Mouse (Mus musculus) MEL (cell line): ENCODE measurements at regions not wholly inside any gene's neighbourhood (a gene's known extent, or its start where the extent isn't known, plus 50 kb on each side); places are given as distances from the start of the nearest gene placed in this dataset.

Experiments
- DNase-seq: peaks from one replicate; pipeline ENCODE4 v3.0.0; 2011; ENCODE audit warnings: low read depth, low spot score
- H3K27ac ChIP-seq: 2 replicates; pipeline ENCODE4 v1.5.1; 2012; ENCODE audit warnings: low read depth, mild to moderate bottlenecking, control low read depth, low read length, moderate library complexity; ENCODE audit not compliant: control insufficient read depth
- H3K27me3 ChIP-seq, 2 experiments: fragments of 150-350 bp in 1 of 2; sonication (generic) in 1 of 2; 2 replicates each; pipeline ENCODE4 v1.6.1; 2012; ENCODE audit warnings: low read length in 2 of 2, mild to moderate bottlenecking in 2 of 2, improper control_type of control experiment in 1 of 2, moderate library complexity in 1 of 2; ENCODE audit not compliant: insufficient read depth in 2 of 2, control insufficient read depth in 1 of 2
- H3K36me3 ChIP-seq, 2 experiments: 2 replicates each; pipeline ENCODE4 v1.6.1; 2012 to 2014; ENCODE audit warnings: low read length in 2 of 2, improper control_type of control experiment in 1 of 2, inconsistent platforms in 1 of 2, mild to moderate bottlenecking in 1 of 2; ENCODE audit not compliant: insufficient read depth in 2 of 2, control insufficient read depth in 1 of 2
- H3K4me1 ChIP-seq, 2 experiments: fragments of 150-350 bp in 1 of 2; sonication (generic) in 1 of 2; 2 replicates each; pipeline ENCODE4 v1.6.1; 2012; ENCODE audit warnings: low read length in 2 of 2, improper control_type of control experiment in 1 of 2, mild to moderate bottlenecking in 1 of 2; ENCODE audit not compliant: insufficient read depth in 2 of 2, control insufficient read depth in 1 of 2
- H3K4me3 ChIP-seq, 2 experiments: fragments of 150-350 bp in 1 of 2; sonication (generic) in 1 of 2; 2 replicates each; pipeline ENCODE4 v1.5.1; 2012; ENCODE audit warnings: low read depth in 2 of 2, low read length in 2 of 2, mild to moderate bottlenecking in 2 of 2, moderate library complexity in 2 of 2, control low read depth in 1 of 2, improper control_type of control experiment in 1 of 2; ENCODE audit not compliant: control insufficient read depth in 1 of 2, insufficient read depth in 1 of 2
- H3K79me2 ChIP-seq: 2 replicates; pipeline ENCODE4 v1.6.1; 2012; ENCODE audit warnings: mild to moderate bottlenecking, low read length, moderate library complexity; ENCODE audit not compliant: control insufficient read depth, poor library complexity, insufficient read depth
- H3K9ac ChIP-seq: 2 replicates; pipeline ENCODE4 v1.6.1; 2012; ENCODE audit warnings: low read depth, mild to moderate bottlenecking, control low read depth, low read length, moderate library complexity; ENCODE audit not compliant: control insufficient read depth, poor library complexity, severe bottlenecking
- H3K9me3 ChIP-seq: fragments of 150-350 bp; sonication (generic); replicated peaks from 2 replicates; pipeline ENCODE4 v1.6.1; 2012; ENCODE audit warnings: mild to moderate bottlenecking, low read length, improper control_type of control experiment, moderate library complexity; ENCODE audit not compliant: insufficient read depth
- CHD1 ChIP-seq: IDR thresholded peaks from 2 replicates; pipeline ENCODE4 v1.6.1; 2012; ENCODE audit warnings: low read depth, mild to moderate bottlenecking, inconsistent platforms, low read length, improper control_type of control experiment
- CHD2 ChIP-seq: IDR thresholded peaks from 2 replicates; pipeline ENCODE4 v1.6.1; 2011; ENCODE audit warnings: low read length, improper control_type of control experiment
- CTCF ChIP-seq, 3 experiments: IDR thresholded peaks in 2 of 3; conservative IDR thresholded peaks in 1 of 3; 2 replicates each; pipeline ENCODE4 v1.5.1; 2011 to 2012; ENCODE audit warnings: low read length in 3 of 3, low read depth in 2 of 3, mild to moderate bottlenecking in 2 of 3, improper control_type of control experiment in 1 of 3, inconsistent platforms in 1 of 3, mixed read lengths in 1 of 3, moderate library complexity in 1 of 3; ENCODE audit not compliant: control insufficient read depth in 1 of 3, insufficient read depth in 1 of 3, poor library complexity in 1 of 3, severe bottlenecking in 1 of 3
- GATA1 ChIP-seq: IDR thresholded peaks from 2 replicates; pipeline ENCODE4 v1.6.1; 2011; ENCODE audit warnings: low read depth, low read length, improper control_type of control experiment
- HCFC1 ChIP-seq: IDR thresholded peaks from 2 replicates; pipeline ENCODE4 v1.6.1; 2012; ENCODE audit warnings: low read depth, mild to moderate bottlenecking, inconsistent platforms, low read length, improper control_type of control experiment, moderate library complexity
- KAT2A ChIP-seq: conservative IDR thresholded peaks from 2 replicates; pipeline ENCODE4 v1.6.1; 2012; ENCODE audit warnings: low read depth, low read length, improper control_type of control experiment, inconsistent platforms
- MEF2A ChIP-seq: IDR thresholded peaks from 2 replicates; pipeline ENCODE4 v1.6.1; 2014; ENCODE audit warnings: low read depth, mild to moderate bottlenecking, inconsistent platforms, low read length, improper control_type of control experiment; ENCODE audit not compliant: poor library complexity, insufficient replicate concordance, severe bottlenecking; ENCODE audit errors: extremely low read depth
- NELFE ChIP-seq: IDR thresholded peaks from 2 replicates; pipeline ENCODE4 v1.6.1; 2011; ENCODE audit warnings: low read depth, low read length, improper control_type of control experiment
- POLR2AphosphoS2 ChIP-seq: IDR thresholded peaks from 2 replicates; pipeline ENCODE4 v1.6.1; 2011; ENCODE audit warnings: low read length, improper control_type of control experiment
- RCOR1 ChIP-seq: IDR thresholded peaks from 2 replicates; pipeline ENCODE4 v1.6.1; 2012; ENCODE audit warnings: low read depth, mild to moderate bottlenecking, inconsistent platforms, low read length, improper control_type of control experiment
- SIN3A ChIP-seq: IDR thresholded peaks from 2 replicates; pipeline ENCODE4 v1.6.1; 2012; ENCODE audit warnings: low read length, improper control_type of control experiment, inconsistent platforms
- SMC3 ChIP-seq: IDR thresholded peaks from 2 replicates; pipeline ENCODE4 v1.6.1; 2011; ENCODE audit warnings: low read depth, low read length, improper control_type of control experiment
- TBP ChIP-seq: IDR thresholded peaks from 2 replicates; pipeline ENCODE4 v1.8.0; 2011; ENCODE audit warnings: low read depth, low read length, improper control_type of control experiment
- UBTF ChIP-seq: IDR thresholded peaks from 2 replicates; pipeline ENCODE4 v1.6.1; 2012; ENCODE audit warnings: low read depth, mild to moderate bottlenecking, inconsistent platforms, low read length, improper control_type of control experiment, moderate library complexity, borderline replicate concordance; ENCODE audit not compliant: insufficient read depth
- USF2 ChIP-seq, 2 experiments: IDR thresholded peaks; 2 replicates each; pipeline ENCODE4 v1.6.1; 2011 to 2012; ENCODE audit warnings: improper control_type of control experiment in 2 of 2, low read length in 2 of 2, borderline replicate concordance in 1 of 2, inconsistent platforms in 1 of 2, low read depth in 1 of 2, mild to moderate bottlenecking in 1 of 2; ENCODE audit not compliant: insufficient read depth in 1 of 2

GRCm38 (mm10) chr3:34503874-34504572, 146.2 kb upstream of the Sox2 start:
- no peaks in the 10 kb centered on the region for H3K79me2 ChIP-seq
- H3K36me3 ChIP-seq, result no peaks in the 10 kb centered on the region
- H3K9me3 ChIP-seq, result no peaks in the 10 kb centered on the region
- TF ChIP-seq CHD1 (no peak), TBP (no peak), UBTF (no peak), CHD2 (no peak), NELFE (no peak), HCFC1 (no peak), SIN3A (no peak), USF2 (IDR thresholded peaks at IDR 0.05; ENCODE audit: borderline replicate concordance in 1 of 2, insufficient read depth in 1 of 2, low read depth in 1 of 2, low read length in 2 of 2) (no peak), SMC3 (no peak), RCOR1 (no peak), POLR2AphosphoS2 (no peak), GATA1 (no peak), KAT2A (no peak), MEF2A (no peak)
- TF ChIP-seq, all 39 proteins: peak for 0
- no peak for DNase-seq
- Histone ChIP-seq H3K27me3 (peaks cover 0 to 2% of the 10 kb centered on the region in 2 experiments; a peak in 2 of 4 replicates), H3K4me1 (no peaks in the 10 kb centered on the region), H3K27ac (no peak overlapping the region), H3K4me3 (no peak overlapping the region), H3K9ac (no peak overlapping the region)

- Histone ChIP-seq H3K36me3 (no peaks in the 10 kb centered on the region), H3K4me1 (no peaks in the 10 kb centered on the region), H3K9me3 (no peaks in the 10 kb centered on the region), H3K27me3 (no peaks in the 10 kb centered on the region), H3K27ac (no peak overlapping the region), H3K4me3 (no peak overlapping the region), H3K79me2 (no peaks in the 10 kb centered on the region), H3K9ac (no peak overlapping the region)
- TF ChIP-seq CTCF (IDR thresholded peaks at IDR 0.05 in 2 of 3, conservative IDR thresholded peaks at IDR 0.05 in 1 of 3; ENCODE audit: control insufficient read depth in 1 of 3, insufficient read depth in 1 of 3, low read depth in 2 of 3, low read length in 3 of 3, poor library complexity in 1 of 3, severe bottlenecking in 1 of 3), result peak in 1 of 3 experiments; percentile 4; a peak in 1 of 6 replicates
- TF ChIP-seq GATA1, result no peak
- TF ChIP-seq POLR2AphosphoS2, result no peak
- DNase-seq, result no peak
These were observed 153.4 kb upstream of the Sox2 start for GRCm38 (mm10) chr3:34496839-34497238.
